Mouse (Mus musculus): ENCODE measurements around the gene Podxl.
"Not testable (repeated sequence)": the region's sequence is repeated elsewhere in the genome, so short reads cannot be mapped to it uniquely, and the experiment has no call there.

Podxl gene

DNA sequence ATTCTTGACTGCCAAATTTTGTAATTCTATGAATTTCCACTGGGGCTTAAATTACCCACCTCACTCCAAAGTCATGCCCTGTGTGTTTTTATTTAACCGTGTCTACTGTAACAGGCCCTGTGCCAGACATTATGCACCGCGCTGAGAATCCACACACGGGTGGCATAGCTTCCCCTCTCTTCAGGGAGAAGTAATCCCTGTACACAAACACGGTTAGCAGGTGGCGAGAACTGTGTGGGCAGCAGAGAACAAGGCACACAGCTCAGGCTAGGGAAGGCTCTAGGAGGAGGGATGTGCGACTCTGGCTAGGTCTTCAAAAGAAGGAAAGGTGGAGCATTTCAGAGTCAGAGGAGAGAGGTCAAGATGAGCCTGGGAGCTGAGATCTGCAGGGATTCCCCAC is 3.4 kb upstream of the Podxl start:
- DNase-seq (ENCODE audit: low spot score): no peak

DNA sequence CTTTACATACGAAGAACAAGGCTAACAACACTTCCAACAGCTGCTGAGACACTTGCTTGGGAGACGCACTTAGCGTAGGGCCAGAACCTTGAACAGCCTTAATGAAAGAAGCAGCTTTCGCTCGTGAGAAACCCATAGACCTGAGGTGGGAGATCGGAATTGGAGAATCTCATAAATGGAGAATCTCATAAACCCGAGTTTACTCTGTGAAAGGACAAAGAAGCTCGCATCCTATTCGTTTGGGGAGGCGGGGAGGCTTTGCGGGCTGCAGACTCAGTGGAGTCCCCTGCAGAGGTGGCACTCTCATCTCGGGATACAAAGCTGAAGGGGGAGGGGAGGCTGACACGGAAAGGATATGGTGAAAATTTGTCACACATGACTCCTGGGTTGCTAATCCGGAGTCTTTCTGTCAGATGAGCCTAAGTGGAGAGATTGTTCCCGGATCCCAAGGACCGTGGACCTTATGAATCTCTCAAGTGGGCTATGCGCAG is 1.2 kb upstream of the Podxl start:
- DNase-seq (ENCODE audit: low spot score): no peak

DNA sequence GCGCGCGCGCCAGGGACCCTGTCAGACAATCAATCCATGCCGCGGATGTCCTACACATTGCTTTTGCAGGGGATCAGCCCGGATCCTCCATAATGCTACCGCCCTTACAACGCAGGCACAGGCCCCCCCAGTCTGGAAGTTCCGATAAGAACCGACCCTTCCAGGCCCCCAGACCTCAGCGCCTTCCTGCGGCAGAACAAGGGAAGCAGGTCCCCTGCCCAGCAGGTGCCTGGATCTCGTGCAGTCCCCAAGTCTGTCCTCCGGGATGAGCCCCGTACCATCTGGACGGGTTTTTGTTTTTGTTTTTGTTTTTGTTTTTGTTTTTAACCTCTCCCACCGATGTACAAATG is 376 bp upstream of the Podxl start:
- DNase-seq (ENCODE audit: low spot score): no peak

DNA sequence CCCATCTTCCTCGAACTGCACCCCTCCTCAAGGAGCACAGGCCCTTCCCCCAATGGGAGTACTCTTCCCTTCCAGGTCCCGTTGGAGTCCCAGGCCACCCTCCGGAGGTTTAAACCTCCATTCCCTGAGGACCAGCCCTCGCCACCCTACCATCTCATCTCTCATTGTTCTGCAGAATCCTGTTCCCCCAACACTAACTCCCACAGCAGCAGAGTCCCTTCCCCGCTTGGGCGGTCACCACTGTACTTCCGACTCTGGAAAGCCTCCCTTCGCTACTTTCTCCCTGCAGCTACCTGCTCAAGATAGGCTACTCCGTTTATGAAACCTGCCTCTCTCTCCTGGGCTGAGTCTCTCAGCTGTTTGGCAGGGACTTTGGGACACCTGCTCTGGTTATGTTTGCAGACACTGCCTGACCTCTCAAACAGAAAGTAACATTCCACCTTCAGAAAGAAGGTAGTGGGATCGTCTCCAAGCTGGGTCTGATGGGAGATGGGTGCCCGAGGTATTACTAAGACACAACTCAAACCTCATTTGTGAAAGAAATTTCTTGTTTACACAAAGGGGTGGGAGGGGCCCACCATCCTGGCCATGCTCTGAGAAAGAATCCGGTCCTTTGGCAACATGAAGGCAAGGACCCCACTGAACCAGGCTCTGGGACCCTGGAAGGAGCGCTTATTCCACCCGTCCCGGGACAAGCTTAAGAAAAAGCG is 1.3 kb downstream of the Podxl start:
- DNase-seq (ENCODE audit: low spot score): no peak

DNA sequence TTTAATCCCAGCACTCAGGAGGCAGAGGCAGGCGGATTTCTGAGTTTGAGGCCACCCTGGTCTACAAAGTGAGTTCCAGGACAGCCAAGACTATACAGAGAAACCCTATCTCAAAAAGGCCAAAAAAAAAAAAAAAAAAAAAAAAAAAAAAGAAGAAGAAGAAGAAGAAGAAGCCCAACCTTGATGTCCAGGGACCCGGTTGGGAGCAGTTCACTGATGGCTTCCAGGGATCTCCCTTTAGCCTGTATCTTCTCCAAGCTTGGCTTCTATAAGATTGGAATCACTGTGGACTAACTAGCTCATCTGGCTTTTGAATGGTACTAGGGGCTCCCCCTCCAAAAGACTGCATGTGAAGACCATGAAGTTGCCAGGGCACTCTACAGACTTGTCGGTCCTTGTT is 1.8 kb downstream of the Podxl start:
- DNase-seq (ENCODE audit: low spot score): not testable (repeated sequence)

DNA sequence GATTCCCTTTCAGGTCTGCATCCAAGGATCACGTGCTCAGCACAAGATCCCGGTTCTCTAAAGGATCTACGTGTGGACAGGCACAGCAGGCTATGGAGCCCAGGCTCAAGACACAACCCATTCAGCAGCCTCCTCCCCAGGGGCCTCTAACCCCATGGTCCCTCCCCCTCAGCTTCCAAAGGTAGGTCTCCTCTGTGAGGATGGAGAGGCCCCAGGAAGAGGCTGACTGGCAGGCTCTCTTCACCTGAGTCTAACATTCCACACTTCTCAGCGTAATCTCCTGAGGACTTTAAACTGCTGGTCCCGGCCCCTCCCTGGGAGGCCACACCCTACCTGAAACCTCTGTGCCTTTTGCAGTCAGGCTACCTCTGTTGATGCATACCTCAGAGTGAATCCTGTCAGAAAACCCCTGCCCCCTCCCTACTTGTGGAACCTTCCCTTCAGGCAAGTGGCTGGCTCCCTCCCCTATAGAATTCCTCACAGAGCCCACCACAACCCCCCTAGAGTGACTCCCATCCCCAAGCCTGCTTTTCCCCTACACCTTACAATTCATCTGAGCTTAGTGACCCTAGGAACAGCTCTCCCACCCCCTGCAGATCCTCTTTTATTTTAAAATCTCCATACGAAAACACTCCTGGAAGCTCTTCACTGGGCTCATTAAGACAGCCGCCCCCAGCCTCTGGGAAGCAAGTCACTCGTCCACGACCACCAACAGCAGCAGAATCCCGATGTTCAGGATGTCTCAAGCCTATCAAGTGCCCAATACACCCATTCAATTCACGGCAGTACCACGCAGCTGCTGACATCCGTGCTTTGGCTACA is 3.4 kb downstream of the Podxl start:
- DNase-seq (ENCODE audit: low spot score): no peak

DNA sequence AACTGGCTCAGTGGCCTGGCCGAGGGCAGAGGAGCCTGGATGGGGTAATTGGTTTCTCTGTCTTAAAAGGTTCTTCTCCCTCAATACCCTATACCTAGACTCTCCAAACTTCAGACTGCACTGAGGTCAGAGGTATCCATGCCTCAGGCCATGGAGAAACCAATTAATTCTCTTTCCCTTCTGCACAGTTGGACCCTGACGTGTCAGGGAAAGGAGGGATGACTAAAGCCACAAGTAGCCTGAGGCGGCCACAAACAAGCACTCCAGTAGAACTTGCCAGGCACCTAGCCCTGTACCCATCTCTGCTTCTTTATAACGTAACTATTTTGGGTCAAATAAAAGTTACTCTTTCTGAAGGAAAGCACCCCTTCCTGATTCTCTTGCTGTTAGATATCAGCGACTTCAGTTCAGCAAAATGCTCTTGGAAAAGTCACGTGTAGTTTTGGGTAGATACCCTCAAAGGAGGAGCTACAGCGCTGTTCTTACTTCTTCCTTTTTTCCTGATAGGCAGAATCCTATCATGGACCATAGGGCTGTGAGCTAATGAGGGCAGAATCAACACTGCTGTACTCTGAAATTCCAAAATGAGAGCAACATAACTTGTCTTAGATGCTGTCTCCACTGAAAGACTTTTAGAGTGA is 7.2 kb downstream of the Podxl start:
- DNase-seq (ENCODE audit: low spot score): no peak

DNA sequence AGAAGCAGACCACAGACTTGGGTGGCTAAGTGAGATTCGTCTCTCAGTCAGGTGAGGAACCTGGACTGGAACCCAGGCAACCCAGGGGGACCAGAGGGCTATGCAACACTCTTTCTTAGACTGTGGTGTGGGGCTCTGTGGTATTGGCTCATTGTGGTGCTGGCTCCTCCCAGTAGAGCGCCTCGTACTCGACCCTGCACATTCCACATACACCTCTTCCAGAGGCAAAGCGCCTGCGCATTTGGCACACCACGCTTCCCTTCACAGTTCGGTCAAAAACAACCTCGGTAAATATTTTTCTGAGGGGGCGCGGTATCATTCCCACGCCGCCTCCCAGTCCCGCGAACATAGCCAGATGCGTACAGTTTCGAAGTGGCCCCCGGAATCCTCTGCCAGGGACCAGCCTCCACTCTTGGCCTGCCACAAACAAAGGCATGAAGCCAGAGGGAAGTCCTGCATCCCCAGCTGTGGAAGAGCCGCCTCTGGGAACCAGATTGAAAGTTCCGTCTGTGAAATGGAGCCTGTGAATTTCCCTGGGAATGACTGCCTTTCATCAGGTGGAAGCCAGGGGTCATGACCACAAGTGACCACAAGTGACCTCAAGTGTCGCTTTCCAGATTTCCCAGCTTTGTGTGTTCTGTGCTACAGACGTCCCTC is 12.8 kb downstream of the Podxl start:
- DNase-seq (ENCODE audit: low spot score): no peak

DNA sequence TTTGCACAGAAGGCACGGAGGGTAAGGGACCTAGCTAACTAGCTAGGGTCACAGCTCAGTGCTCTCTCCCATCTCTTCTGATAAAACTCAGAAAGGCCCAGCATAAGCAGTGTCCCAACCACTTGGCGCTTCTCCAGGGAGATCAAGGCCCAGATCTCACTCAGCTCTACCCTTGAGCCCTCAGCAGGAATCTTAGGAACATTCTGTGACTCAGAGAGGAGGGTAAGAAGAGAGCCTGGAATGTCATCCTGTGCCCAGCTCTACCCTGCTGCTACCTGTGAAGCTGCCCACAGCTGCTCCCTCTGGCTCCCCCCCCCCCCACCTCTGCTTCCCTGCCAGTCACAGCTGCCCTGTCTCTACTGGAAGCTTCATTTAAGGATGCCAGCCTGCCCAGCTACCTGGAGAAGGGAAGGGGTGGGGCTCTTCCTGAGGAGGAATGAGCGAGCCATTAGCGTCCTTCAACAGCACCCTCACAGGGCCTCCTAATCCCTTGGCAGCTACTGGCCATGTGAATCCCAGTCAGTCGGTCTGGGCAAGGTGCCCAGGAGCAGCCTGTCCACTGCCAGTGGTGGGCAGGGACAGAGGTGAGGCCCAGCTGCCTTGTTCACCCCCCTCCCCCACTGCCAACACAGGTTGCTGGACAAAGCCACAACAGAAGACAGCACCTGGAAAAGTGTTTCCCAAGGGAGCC is 14.3 kb downstream of the Podxl start:
- peak; percentile 68 for DNase-seq (ENCODE audit: low spot score)

DNA sequence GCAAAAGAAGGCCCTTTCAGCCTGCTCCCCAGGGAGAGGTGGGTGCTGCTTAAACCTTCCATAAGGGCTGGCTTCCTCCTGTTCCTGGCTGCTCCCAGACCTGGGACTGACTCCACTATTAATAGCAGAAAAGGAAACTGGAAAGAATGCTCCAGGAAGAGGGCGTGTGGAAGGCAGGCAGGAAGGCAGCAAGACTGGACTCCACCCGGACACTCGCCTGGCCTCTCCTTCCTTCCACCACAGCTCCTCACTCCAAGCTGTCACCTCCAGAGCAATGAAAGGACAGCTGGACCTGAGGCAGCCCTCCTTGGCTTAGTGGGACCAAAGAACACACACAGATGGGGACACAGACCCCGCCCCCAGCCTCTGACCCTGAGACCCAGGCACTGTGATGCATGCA is 19.5 kb downstream of the Podxl start:
- DNase-seq (ENCODE audit: low spot score): no peak

DNA sequence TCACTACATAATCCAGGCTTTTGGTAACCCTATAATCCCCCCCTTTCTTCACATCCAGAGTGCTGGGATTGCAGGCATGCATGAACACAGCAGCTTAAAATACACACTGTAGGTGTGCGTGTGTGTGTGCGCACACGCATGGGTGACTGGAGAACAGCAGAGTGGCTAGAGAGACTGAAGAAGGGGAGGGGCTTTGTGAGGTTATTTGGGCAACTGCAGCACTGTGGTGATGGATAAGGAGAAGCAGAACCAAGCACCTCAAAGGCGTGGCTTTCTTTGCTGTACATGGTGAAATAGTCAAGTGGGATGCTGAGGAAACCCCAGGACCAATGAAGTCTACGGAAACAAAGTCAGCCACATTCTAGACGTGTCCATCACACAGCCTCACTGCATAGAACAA is 23.8 kb downstream of the Podxl start:
- DNase-seq (ENCODE audit: low spot score): no peak

DNA sequence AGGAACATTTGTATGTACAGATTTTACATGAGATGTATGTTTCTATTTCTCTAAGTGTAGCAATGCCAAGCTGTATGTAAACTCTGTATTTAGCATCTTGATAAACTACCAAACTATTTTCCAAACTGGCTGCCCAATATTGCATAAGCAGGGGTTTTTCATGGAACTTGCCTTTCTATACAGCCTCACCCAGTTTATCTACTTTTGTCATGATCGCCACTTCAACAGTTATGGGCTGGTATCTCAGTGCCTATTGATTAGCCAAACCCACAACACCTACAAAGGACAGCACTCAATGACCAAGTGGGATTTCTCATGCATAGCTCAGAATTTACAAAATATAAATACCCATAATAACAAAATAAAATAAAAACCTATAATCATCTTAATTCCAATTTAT is 25.7 kb downstream of the Podxl start:
- DNase-seq (ENCODE audit: low spot score): no peak

DNA sequence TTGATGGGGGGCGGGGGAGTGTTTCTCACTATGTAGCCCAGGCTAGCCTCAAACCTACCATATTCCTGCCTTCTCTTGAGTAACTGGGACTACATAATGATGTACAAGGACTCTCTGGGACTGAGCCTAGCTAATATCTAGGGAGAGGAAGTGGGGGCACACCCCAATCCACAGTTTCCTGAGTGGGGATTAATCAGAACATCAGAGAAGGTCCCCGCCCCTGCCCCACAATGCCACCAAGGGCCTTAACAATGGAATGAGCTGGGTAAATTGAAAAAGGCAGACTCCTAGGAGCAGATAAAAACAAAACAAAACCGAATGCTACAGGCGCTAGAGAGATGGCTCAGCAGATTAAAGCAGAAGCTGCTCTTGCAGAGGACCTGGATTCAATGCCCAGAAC is 26.6 kb downstream of the Podxl start:
- no peak for DNase-seq (ENCODE audit: low spot score)

DNA sequence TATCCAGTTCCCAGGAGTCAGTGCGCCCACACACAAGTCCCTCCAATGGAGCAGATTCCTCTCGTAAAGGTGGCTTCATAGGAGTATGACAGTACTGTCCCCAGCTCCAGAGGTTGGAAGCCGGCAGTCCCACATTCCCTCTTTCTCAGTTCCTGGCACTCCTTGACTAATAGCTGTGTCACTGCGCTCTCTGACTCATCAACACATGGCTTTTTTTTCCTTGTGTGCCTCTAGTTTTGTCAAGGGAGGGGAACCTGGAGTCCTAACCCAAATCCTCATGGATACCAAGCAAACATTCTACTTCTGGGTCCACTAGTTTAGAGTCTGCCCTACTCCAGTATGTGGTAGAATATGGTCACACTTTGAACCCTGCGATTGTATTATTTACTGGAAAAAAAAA is 29.1 kb downstream of the Podxl start:
- DNase-seq (ENCODE audit: low spot score): no peak

DNA sequence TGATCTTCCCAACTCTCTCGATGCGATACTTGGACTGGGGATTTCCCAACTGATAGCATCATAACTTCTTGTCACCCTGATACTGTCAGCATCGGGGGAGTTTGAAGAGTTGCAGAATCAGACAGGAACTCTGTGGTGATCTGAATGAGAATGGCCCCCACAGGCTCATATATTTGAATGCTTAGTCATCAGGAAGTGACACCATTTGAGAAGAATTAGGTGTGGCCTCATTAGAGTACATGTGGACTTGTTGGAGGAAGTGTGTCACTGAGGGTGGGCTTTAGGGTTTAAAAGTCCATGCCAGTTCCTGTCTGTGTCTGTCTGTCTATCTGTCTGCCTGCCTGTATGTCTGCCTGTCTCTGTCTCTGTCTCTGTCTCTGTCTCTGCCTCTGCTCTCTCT is 31.9 kb downstream of the Podxl start:
- DNase-seq (ENCODE audit: low spot score): no peak

DNA sequence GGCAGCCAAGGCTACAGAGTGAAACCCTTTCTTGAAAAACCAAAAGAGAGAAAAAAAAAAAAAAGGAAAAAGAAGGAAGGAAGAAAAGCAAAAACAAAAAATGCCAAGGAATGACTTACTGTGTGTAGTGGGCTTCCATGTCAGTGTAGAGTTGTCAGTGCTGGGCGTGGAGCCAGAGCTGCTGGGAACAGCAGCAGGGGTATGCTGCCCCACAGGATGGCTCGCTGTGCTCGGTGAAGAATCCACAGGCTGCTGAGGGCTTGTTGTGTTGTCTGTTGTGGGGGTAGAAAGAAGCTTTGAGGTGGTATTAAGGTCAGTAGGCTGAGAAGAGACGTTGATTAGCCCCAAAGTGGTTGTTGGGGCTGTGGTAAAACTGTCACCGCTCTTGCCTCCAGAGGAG is 35.4 kb downstream of the Podxl start:
- no peak for DNase-seq (ENCODE audit: low spot score)

DNA sequence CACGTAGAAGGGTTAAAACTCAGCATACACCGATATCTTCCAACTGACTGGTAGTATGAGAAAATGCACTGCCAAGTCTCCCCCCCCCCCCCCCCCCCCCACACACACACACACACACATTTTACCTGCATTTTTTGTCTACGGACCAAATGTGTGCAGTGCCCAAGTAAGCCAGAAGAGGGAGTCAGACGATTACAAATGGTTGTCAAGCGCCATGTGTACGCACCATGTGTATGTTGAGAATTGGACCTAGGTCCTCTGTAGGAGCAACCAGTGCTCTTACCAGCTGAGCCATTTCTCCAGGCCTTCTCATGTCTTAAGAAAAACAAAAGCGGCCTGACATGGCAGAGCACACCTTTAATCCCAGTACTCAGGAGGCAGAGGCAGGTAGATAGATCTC is 35.9 kb downstream of the Podxl start:
- DNase-seq (ENCODE audit: low spot score): no peak

DNA sequence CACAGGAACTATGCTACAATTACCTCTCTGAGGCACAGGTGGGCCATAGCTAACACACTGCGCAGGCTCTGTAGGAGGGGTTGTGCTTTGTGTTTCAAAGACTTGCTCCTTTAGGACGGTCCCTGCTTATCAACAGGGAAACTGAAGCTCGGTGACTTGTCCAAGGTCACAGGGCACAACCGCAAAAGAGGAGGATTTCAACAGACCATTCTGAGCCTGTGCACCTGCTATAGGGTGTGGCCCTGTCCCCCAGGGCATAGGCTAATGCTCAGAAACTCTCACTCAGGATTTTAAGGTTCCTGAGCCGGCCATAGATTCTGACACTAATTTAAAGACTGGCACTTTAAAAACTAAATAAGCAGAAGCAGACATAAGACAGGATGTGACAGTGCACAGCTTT is 36.9 kb downstream of the Podxl start:
- DNase-seq (ENCODE audit: low spot score): no peak

DNA sequence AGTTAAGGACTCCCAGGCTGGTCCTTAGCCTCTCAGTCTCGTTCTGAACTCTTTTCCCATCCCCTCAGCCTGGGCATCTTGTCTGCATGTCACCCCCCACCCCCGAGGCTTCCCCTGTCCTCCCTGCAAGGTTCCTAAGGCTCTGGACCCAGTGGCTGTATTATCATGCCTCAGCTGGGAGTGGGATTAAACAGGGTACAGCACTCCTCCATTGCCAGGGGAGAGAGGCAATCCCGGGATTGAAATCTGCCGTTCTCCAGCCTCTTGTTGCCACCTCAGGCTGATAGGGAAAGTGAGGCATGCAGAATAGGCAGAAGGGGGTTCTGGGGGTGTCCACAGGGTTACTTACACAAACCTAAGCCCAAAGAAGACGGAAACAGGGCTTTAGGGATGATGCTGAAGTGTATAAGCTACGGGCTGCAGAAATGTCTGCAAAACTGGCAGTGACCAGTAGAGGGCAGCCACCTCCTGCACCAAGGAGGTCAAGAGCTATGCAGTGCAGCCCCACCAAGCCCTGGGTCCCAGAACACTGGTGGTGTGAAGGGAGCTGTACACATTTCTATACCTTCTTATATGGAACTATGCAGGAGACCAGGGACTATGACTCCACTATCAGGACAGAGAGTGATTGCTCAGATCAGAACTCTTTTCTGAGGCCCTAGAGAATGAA is 38.4 kb downstream of the Podxl start:
- DNase-seq (ENCODE audit: low spot score): no peak

DNA sequence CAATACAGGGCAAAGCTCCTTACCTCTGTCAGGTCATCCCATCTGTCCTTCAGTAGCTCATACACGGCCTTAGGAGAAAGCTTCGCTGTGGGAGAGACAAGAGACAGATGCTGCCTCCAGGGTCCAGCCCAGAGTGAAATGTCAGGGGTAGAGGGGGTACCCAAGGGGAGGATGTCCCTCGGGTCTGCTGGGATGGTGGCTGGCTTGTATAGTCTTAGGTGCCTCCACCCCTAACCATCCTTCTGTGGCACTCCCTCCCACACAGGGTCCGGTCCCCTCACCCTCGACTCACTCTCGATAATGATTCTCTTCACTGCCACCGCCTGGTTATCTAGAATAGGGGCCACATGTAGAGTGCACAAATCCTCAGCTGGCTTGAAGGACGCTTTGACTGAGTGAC is 39.1 kb downstream of the Podxl start:
- no peak for DNase-seq (ENCODE audit: low spot score)

DNA sequence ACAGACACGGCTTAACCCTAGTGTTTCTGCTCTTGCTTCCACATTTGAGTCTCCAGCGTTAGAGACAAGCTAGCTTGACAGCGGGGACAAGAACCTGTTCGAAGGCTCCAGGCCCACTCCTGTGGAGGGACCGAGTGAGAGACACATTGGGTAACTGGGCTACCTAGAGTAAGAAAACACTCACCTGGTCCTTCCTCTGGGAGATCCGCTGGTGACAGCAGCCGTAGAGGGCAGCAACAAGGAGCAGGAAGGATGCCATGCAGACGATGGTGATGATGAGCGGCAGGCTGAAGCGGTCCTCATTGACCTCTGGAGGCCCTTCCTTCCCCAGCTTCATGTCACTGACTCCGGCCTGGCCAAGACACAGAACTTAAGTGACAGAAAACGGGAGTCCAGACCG is 39.7 kb downstream of the Podxl start:
- DNase-seq (ENCODE audit: low spot score): no peak

DNA sequence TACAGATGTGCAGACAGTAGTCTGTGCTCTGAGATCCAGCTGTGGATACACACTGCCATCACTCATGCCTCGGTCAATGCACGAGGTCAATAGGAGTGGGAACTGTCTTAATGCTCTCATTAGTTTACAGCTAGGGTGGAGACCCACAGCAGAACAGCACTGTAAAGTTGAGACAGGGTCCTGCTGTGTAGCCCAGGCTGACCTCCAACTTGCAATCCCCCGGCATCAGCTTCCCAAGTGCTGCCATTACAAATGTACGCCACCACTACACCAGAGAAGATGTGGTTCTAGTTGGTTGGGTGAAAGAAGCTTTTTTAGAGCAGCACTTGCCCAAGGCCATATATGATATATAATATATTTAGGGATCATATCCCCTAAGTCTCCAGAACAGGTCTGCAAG is 40.1 kb downstream of the Podxl start:
- no peak for DNase-seq (ENCODE audit: low spot score)
